21 mouse cellular contexts compared by ENCODE assay signal in genomic region chr1:161099721-161100405, GRCm38 (mm10). TPM values are rescaled to one million over a fixed set of nuclear protein-coding genes. Genes with fewer than 3 reads are reported as not detected.
"Had no signal": no experiment of that assay in that cellular context is flagged by ENCODE, and none has a peak within 500 bp of the region (broad histone marks: within the 10 kb centered on the region; RNA-seq: fewer than 3 reads in every experiment).

No protein-coding gene starts in this region.

- H3K27me3 ChIP-seq: limb, embryonic 15.5 days; megakaryocyte, embryonic 14.5 days; midbrain, embryonic 12.5 days had no signal

- H3K4me3 ChIP-seq: limb, embryonic 15.5 days; megakaryocyte, embryonic 14.5 days; midbrain, embryonic 12.5 days had no signal

- H3K4me2 ChIP-seq: limb, embryonic 15.5 days; lung, embryonic 14.5 days; midbrain, embryonic 12.5 days had no signal

- H3K9ac ChIP-seq: limb, embryonic 15.5 days; lung, embryonic 14.5 days; midbrain, embryonic 12.5 days had no signal

- H3K4me1 ChIP-seq: limb, embryonic 15.5 days; midbrain, embryonic 12.5 days had no signal

- DNase-seq: kidney, adult 11 months; kidney, adult 9 months; kidney, postnatal 36 days; layer of hippocampus, adult 9-11 months; layer of hippocampus, postnatal 36 days; lung, embryonic 14.5 days; lung, postnatal 10 days; lung, postnatal 4 days; right cerebral cortex, postnatal 14 days; thymus, postnatal 36 days had no signal

- H3K27ac ChIP-seq: kidney, postnatal 0 days; limb, embryonic 15.5 days; midbrain, embryonic 12.5 days had no signal

- ATAC-seq: midbrain, embryonic 16.5 days had no signal

- H3K9me3 ChIP-seq: limb, embryonic 15.5 days; megakaryocyte, embryonic 14.5 days; midbrain, embryonic 12.5 days had no signal

RNA-seq across cellular contexts. Expression of gene Ankrd45, which starts 42.6 kb away (rescaled TPM):
- polyA plus RNA-seq: spleen, adult 2 months had no signal

RNA-seq across cellular contexts. Expression of gene Tex50, which starts 59.3 kb away (rescaled TPM):
- total RNA-seq: layer of hippocampus, adult 18-20 months; layer of hippocampus, postnatal 36 days; left cerebral cortex, postnatal 25 days had no signal
- polyA plus RNA-seq: limb, embryonic 11.5 days; limb, embryonic 15.5 days; lung, embryonic 14.5 days; spleen, adult 2 months; stomach, embryonic 16.5 days; thymus, postnatal 0 days had no signal
